Mouse (Mus musculus): Measurements from ENCODE around the gene Ly6g. TPM values are rescaled to one million over a fixed set of nuclear protein-coding genes. Genes with fewer than 3 reads are reported as not detected.
"Not testable (repeated sequence)": the region's sequence is repeated elsewhere in the genome, so short reads cannot be mapped to it uniquely, and the experiment has no call there.

The Ly6g gene
- not detected in 2 replicates for polyA plus RNA-seq (2014; fragmentation: Nextera tagmentation; extraction: Ambion mirVana)

DNA sequence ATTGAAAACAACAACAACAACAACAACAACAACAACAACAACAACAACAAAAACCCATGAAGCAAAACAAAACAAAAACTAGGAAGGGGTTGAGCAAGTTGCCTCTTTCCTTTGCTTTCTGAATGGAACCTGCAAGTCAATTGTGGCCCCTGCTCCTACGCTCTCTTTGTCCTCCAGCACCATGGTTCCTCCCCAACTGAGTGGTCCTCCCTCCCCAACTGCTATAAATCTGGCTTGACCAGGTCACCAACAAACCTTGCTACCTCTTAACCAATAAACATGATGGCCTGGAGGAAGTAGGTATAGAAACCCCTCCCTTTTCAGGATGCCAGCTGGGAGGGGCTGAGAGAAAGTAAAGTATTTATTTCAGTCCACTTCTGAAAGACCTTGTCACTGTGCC lies at the start of gene Ly6g:
Gene Ly6g (plus strand): TSS at position 301 of the 400 bp plus-strand sequence.
- H3K9me3 ChIP-seq (ENCODE audit: control insufficient read depth, low read length) = peaks cover 5% of the 10 kb centered on the region; the same call in 1 of the 2 replicates
- H3K9ac ChIP-seq (ENCODE audit: low read length) = no peak within 1 kb of the TSS
- no peaks in the 10 kb centered on the region for H3K27me3 ChIP-seq (ENCODE audit: control insufficient read depth, insufficient read depth, low read length)
- DNase-seq (ENCODE audit: low spot score, missing footprints) = no peak
- H3K4me1 ChIP-seq (ENCODE audit: control insufficient read depth, insufficient read depth, low read length) = no peaks in the 10 kb centered on the region
- no peak within 1 kb of the TSS for H3K27ac ChIP-seq (ENCODE audit: low read depth, low read length)
- H3K4me3 ChIP-seq (ENCODE audit: low read depth, low read length) = no peak within 1 kb of the TSS
- WGBS = 89% methylated on average over 1 of the region's 1 CpGs
- H3K36me3 ChIP-seq (ENCODE audit: control insufficient read depth, insufficient read depth, low read length) = no peaks in the 10 kb centered on the region
- no peak within 1 kb of the TSS for H3K4me2 ChIP-seq
- ATAC-seq (ENCODE audit: low FRiP score) = no peak

DNA sequence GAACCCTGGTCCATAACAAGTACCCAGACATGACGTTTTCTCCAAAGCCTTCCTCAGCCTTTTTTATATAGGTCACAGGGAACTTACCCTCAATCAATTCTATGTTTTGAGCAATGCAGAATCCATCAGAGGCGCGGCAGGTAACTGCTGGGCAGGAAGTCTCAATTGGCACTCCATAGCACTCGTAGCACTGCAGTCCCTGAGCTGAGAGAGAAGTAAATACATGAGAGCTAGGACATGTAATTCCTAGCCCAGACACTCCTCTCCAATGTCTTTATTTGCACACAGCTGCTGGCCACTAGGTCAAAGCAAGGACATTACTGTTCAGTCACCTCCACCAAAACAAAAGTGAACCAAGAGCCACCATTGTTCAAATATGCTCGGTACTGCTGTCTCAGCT lies 44.6 kb upstream of the Ly6g start:
- not testable (repeated sequence) for H3K27me3 ChIP-seq (ENCODE audit: control insufficient read depth, insufficient read depth, low read length); H3K4me2 ChIP-seq; H3K36me3 ChIP-seq (ENCODE audit: control insufficient read depth, insufficient read depth, low read length); DNase-seq (ENCODE audit: low spot score, missing footprints); H3K9me3 ChIP-seq (ENCODE audit: control insufficient read depth, low read length); H3K4me1 ChIP-seq (ENCODE audit: control insufficient read depth, insufficient read depth, low read length); H3K9ac ChIP-seq (ENCODE audit: low read length); H3K4me3 ChIP-seq (ENCODE audit: low read depth, low read length); ATAC-seq (ENCODE audit: low FRiP score); H3K27ac ChIP-seq (ENCODE audit: low read depth, low read length)
- WGBS = 66% methylated on average over 2 of the region's 5 CpGs

DNA sequence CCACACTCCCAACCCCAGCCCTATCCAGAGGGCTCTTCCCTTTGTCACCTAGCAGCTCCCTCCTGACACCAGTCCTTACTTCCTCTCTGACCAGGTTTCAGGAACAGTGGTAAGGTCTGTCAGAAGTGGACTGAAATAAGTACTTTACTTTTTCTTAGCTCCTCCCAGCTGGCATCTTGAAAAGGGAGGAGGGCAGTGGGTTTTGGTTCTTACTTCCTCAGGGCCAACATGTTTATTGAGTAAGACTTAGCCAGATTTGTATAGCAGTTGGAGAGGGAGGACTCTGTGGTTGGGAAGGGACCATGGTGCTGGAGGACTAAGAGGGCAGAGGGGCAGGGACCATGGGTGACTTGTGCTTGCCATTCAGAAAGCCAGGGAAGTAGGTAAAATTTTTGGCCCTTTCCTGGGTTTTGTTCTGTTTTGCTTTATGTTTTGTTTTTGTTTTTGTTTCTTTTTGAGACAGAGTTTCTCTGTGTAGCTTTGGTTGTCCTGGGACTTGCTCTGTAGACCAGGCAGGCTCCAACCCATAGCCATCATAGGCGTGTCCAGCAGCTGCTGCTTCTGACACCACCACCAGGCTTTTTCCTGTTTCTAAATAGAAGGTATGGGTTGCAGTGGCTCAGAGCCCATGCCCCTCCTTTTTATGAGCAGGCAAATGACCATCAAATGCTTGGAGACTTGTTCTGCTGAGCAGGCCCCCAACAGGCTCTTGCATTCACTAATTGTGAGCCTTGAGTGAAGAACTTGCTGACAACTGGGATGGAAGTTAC lies 43.0 kb upstream of the Ly6g start, which contains the start of gene Ly6c2:
Gene Ly6c2 (minus strand): TSS at position 110 of the 770 bp plus-strand sequence.
- ATAC-seq (ENCODE audit: low FRiP score); H3K36me3 ChIP-seq (ENCODE audit: control insufficient read depth, insufficient read depth, low read length); H3K4me3 ChIP-seq (ENCODE audit: low read depth, low read length); H3K4me2 ChIP-seq; H3K9me3 ChIP-seq (ENCODE audit: control insufficient read depth, low read length); DNase-seq (ENCODE audit: low spot score, missing footprints); H3K9ac ChIP-seq (ENCODE audit: low read length); H3K27ac ChIP-seq (ENCODE audit: low read depth, low read length); H3K27me3 ChIP-seq (ENCODE audit: control insufficient read depth, insufficient read depth, low read length); H3K4me1 ChIP-seq (ENCODE audit: control insufficient read depth, insufficient read depth, low read length): not testable (repeated sequence)
- 71% methylated on average over 1 of the region's 1 CpGs for WGBS

DNA sequence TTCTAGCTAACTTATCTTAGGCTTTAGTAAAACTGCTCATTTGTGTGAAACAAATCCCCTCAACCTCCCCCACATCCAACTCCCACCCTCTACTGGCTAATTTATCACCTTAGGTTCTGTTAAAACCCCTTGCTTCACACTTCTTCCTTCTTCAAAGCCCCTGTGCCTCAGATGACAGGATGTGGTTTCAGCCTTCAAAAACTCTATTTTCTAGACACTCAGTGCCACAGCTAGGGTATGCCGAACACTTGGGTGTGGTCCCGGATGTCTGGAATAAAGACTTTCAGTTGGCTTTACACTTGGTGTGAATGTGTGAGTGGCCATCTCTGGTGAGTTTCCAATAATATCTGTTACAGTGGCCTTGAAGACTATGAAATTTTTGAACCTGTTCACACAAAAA lies 38.5 kb upstream of the Ly6g start:
- H3K36me3 ChIP-seq (ENCODE audit: control insufficient read depth, insufficient read depth, low read length) = no peaks in the 10 kb centered on the region
- H3K4me1 ChIP-seq (ENCODE audit: control insufficient read depth, insufficient read depth, low read length) = no peaks in the 10 kb centered on the region
- no peak overlapping the region for H3K4me2 ChIP-seq
- DNase-seq (ENCODE audit: low spot score, missing footprints) (no peak), ATAC-seq (ENCODE audit: low FRiP score) (no peak)
- no peak overlapping the region for H3K4me3 ChIP-seq (ENCODE audit: low read depth, low read length)
- H3K9me3 ChIP-seq (ENCODE audit: control insufficient read depth, low read length) = no peaks in the 10 kb centered on the region
- H3K27ac ChIP-seq (ENCODE audit: low read depth, low read length) = no peak overlapping the region
- H3K9ac ChIP-seq (ENCODE audit: low read length) = no peak overlapping the region
- H3K27me3 ChIP-seq (ENCODE audit: control insufficient read depth, insufficient read depth, low read length) = no peaks in the 10 kb centered on the region
- WGBS = 90% methylated on average over 2 of the region's 2 CpGs

DNA sequence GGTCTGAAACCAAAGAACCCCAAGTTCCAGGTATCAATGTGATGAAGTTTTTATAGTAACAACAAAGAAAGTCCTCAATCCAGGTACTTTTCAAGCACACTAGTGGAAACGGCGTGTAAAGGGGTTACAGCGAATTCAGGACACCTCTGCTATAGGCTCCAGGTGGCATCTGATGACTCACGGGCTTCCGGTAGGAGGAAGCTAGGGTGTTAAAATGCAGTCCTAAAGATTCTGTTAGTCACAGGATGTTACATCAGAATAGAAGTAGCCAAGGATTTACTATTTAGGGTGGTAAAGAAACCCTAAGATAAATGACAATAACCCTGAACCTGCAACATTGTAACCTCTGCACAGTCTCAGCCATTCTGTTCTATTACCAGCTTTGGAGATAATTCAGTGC lies 37.6 kb upstream of the Ly6g start:
- not testable (repeated sequence) for DNase-seq (ENCODE audit: low spot score, missing footprints); H3K27ac ChIP-seq (ENCODE audit: low read depth, low read length); H3K4me3 ChIP-seq (ENCODE audit: low read depth, low read length); H3K9ac ChIP-seq (ENCODE audit: low read length); H3K36me3 ChIP-seq (ENCODE audit: control insufficient read depth, insufficient read depth, low read length); H3K9me3 ChIP-seq (ENCODE audit: control insufficient read depth, low read length); H3K4me1 ChIP-seq (ENCODE audit: control insufficient read depth, insufficient read depth, low read length); ATAC-seq (ENCODE audit: low FRiP score); H3K27me3 ChIP-seq (ENCODE audit: control insufficient read depth, insufficient read depth, low read length); H3K4me2 ChIP-seq
- 94% methylated on average over 5 of the region's 5 CpGs for WGBS

DNA sequence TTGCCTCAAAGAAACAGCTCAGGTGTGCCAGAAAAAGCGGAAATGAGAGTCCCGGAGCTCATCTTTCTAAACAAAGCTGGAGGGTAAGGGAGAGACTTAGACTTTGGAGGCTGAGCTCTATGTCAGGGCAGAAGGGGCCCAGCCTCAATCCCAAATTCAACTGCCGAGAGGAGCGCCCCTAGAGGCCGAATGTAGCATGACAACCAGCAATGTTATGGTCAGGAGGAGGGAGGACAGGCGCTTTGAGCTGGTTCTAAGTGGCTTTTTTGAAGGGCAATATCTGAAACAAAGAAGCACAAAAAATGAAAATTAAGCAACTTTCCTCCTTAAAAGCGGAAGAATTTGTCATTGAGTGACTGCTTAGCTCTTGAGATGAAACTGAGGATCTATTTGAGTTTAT lies 36.3 kb upstream of the Ly6g start:
- H3K36me3 ChIP-seq (ENCODE audit: control insufficient read depth, insufficient read depth, low read length); H3K9me3 ChIP-seq (ENCODE audit: control insufficient read depth, low read length); H3K4me3 ChIP-seq (ENCODE audit: low read depth, low read length); H3K27ac ChIP-seq (ENCODE audit: low read depth, low read length); ATAC-seq (ENCODE audit: low FRiP score); H3K4me1 ChIP-seq (ENCODE audit: control insufficient read depth, insufficient read depth, low read length); H3K9ac ChIP-seq (ENCODE audit: low read length); H3K27me3 ChIP-seq (ENCODE audit: control insufficient read depth, insufficient read depth, low read length); H3K4me2 ChIP-seq: not testable (repeated sequence)
- DNase-seq (ENCODE audit: low spot score, missing footprints) = peak; percentile 92
- 20% methylated on average over 5 of the region's 7 CpGs for WGBS

DNA sequence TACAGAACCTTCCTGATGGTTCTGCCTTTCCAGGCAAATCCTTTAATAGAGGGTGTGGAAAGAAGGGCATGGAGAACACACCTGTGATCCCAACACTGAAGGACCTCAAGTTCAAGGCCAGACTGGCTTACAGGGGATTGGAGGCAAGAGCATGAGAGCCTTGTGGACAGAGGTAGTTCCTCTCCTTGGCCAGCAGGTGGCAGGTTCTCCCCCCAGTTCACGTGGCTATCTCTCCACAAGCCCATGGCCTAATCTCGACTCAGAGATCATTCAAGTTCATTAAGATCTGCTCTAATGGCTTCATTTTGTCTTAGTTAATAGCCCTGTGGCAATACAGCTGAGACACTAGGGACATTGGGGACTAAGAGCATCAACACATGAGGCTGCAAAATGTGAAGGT lies 35.0 kb upstream of the Ly6g start:
- no peaks in the 10 kb centered on the region for H3K36me3 ChIP-seq (ENCODE audit: control insufficient read depth, insufficient read depth, low read length)
- no peak overlapping the region for H3K27ac ChIP-seq (ENCODE audit: low read depth, low read length)
- H3K4me3 ChIP-seq (ENCODE audit: low read depth, low read length) = no peak overlapping the region
- no peak for DNase-seq (ENCODE audit: low spot score, missing footprints)
- 27% methylated on average over 2 of the region's 2 CpGs for WGBS
- no peak overlapping the region for H3K9ac ChIP-seq (ENCODE audit: low read length)
- ATAC-seq (ENCODE audit: low FRiP score) = no peak
- H3K9me3 ChIP-seq (ENCODE audit: control insufficient read depth, low read length) = no peaks in the 10 kb centered on the region
- no peaks in the 10 kb centered on the region for H3K27me3 ChIP-seq (ENCODE audit: control insufficient read depth, insufficient read depth, low read length)
- no peak overlapping the region for H3K4me2 ChIP-seq
- no peaks in the 10 kb centered on the region for H3K4me1 ChIP-seq (ENCODE audit: control insufficient read depth, insufficient read depth, low read length)

DNA sequence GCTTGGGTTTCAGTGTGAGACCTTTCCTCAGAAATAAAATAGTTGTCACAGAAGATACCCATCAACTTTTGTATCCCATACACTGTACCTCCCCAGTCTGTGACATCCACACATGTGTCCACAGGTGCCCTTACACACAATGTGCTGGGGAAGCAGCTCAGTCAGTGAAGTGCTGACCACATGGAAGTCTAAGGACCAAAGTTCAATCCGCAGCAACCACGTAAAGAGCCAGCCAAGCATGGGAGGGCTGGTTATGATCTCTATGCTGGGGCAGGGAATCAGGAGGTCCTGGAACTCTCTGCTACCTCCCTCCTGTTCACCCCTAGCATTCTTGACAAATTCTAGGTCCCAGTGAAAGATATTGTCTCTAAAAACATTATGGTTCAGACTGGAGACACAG lies 22.7 kb upstream of the Ly6g start:
- not testable (repeated sequence) for H3K9me3 ChIP-seq (ENCODE audit: control insufficient read depth, low read length); H3K27ac ChIP-seq (ENCODE audit: low read depth, low read length); DNase-seq (ENCODE audit: low spot score, missing footprints); ATAC-seq (ENCODE audit: low FRiP score); H3K4me3 ChIP-seq (ENCODE audit: low read depth, low read length); H3K4me2 ChIP-seq; H3K9ac ChIP-seq (ENCODE audit: low read length); H3K4me1 ChIP-seq (ENCODE audit: control insufficient read depth, insufficient read depth, low read length); H3K27me3 ChIP-seq (ENCODE audit: control insufficient read depth, insufficient read depth, low read length); H3K36me3 ChIP-seq (ENCODE audit: control insufficient read depth, insufficient read depth, low read length)
- 94% methylated on average over 2 of the region's 2 CpGs for WGBS

DNA sequence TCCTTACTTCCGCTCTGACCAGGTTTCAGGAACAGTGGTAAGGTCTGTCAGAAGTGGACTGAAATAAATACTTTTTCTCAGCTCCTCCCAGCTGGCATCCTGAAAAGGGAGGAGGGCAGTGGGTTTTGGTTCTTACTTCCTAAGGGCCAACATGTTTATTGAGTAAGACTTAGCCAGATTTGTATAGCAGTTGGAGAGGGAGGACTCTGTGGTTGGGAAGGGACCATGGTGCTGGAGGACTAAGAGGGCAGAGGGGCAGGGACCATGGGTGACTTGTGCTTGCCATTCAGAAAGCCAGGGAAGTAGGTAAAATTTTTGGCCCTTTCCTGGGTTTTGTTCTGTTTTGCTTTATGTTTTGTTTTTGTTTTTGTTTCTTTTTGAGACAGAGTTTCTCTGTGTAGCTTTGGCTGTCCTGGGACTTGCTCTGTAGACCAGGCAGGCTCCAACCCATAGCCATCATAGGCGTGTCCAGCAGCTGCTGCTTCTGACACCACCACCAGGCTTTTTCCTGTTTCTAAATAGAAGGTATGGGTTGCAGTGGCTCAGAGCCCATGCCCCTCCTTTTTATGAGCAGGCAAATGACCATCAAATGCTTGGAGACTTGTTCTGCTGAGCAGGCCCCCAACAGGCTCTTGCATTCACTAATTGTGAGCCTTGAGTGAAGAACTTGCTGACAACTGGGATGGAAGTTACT lies 19.8 kb upstream of the Ly6g start:
- H3K9ac ChIP-seq (ENCODE audit: low read length); DNase-seq (ENCODE audit: low spot score, missing footprints); H3K4me3 ChIP-seq (ENCODE audit: low read depth, low read length); H3K9me3 ChIP-seq (ENCODE audit: control insufficient read depth, low read length); H3K27me3 ChIP-seq (ENCODE audit: control insufficient read depth, insufficient read depth, low read length); H3K36me3 ChIP-seq (ENCODE audit: control insufficient read depth, insufficient read depth, low read length); H3K27ac ChIP-seq (ENCODE audit: low read depth, low read length); H3K4me2 ChIP-seq; H3K4me1 ChIP-seq (ENCODE audit: control insufficient read depth, insufficient read depth, low read length); ATAC-seq (ENCODE audit: low FRiP score): not testable (repeated sequence)
- 78% methylated on average over 1 of the region's 2 CpGs for WGBS
